Mouse (Mus musculus): ENCODE measurements around the gene Slc6a12.

The Slc6a12 gene

GRCm38 (mm10) chr6:121344329-121344728, 1.5 kb downstream of the Slc6a12 start:
- DNase-seq, result no peak

GRCm38 (mm10) chr6:121346428-121346827, 3.6 kb downstream of the Slc6a12 start:
- no peak for DNase-seq

- no peak for DNase-seq
Measured at GRCm38 (mm10) chr6:121352276-121352675, 9.4 kb downstream of the Slc6a12 start.

- DNase-seq, result no peak
Measured at GRCm38 (mm10) chr6:121356041-121356440, 13.2 kb downstream of the Slc6a12 start.

- no peak for DNase-seq
Measured at GRCm38 (mm10) chr6:121357232-121357631, 14.4 kb downstream of the Slc6a12 start.

GRCm38 (mm10) chr6:121363061-121363460, 20.2 kb downstream of the Slc6a12 start:
- no peak for DNase-seq

- no peak for DNase-seq
Measured at GRCm38 (mm10) chr6:121363956-121364355, 21.1 kb downstream of the Slc6a12 start.

- peak; percentile 73 for DNase-seq
Measured at GRCm38 (mm10) chr6:121366537-121366936, 23.7 kb downstream of the Slc6a12 start.

- no peak for DNase-seq
Measured at GRCm38 (mm10) chr6:121367099-121367498, 24.2 kb downstream of the Slc6a12 start.

GRCm38 (mm10) chr6:121371197-121371980, 28.5 kb downstream of the Slc6a12 start:
- DNase-seq, result no peak

GRCm38 (mm10) chr6:121376159-121376558, 33.3 kb downstream of the Slc6a12 start:
- DNase-seq, result no peak

- no peak for DNase-seq
Measured at GRCm38 (mm10) chr6:121378256-121378655, 35.4 kb downstream of the Slc6a12 start.

GRCm38 (mm10) chr6:121380576-121380975, 37.7 kb downstream of the Slc6a12 start:
- DNase-seq, result no peak

GRCm38 (mm10) chr6:121382071-121382470, 39.2 kb downstream of the Slc6a12 start:
- DNase-seq, result no peak

- DNase-seq, result no peak
Measured at GRCm38 (mm10) chr6:121385397-121385796, 42.5 kb downstream of the Slc6a12 start.

GRCm38 (mm10) chr6:121392610-121393252, 49.9 kb downstream of the Slc6a12 start:
- no peak for DNase-seq

- DNase-seq, result no peak
Measured at GRCm38 (mm10) chr6:121401140-121401539, 58.3 kb downstream of the Slc6a12 start.

- DNase-seq, result no peak
Measured at GRCm38 (mm10) chr6:121401826-121402660, 59.2 kb downstream of the Slc6a12 start.

GRCm38 (mm10) chr6:121402661-121403244, 59.9 kb downstream of the Slc6a12 start:
- no peak for DNase-seq

- DNase-seq, result no peak
Measured at GRCm38 (mm10) chr6:121405311-121405710, 62.4 kb downstream of the Slc6a12 start.

GRCm38 (mm10) chr6:121407571-121408011, 64.7 kb downstream of the Slc6a12 start:
- DNase-seq, result no peak

GRCm38 (mm10) chr6:121412558-121413297, 69.9 kb downstream of the Slc6a12 start:
- peak; percentile 9 for DNase-seq

Measured in thymus, postnatal 4 days (tissue).